Mouse (Mus musculus): ENCODE data around the gene Lnx2. TPM values are rescaled to one million over a fixed set of nuclear protein-coding genes. Genes with fewer than 3 reads are reported as not detected.

Lnx2 gene
- polyA plus RNA-seq, 1 experiment from 2014 or later: 5.0 TPM

DNA sequence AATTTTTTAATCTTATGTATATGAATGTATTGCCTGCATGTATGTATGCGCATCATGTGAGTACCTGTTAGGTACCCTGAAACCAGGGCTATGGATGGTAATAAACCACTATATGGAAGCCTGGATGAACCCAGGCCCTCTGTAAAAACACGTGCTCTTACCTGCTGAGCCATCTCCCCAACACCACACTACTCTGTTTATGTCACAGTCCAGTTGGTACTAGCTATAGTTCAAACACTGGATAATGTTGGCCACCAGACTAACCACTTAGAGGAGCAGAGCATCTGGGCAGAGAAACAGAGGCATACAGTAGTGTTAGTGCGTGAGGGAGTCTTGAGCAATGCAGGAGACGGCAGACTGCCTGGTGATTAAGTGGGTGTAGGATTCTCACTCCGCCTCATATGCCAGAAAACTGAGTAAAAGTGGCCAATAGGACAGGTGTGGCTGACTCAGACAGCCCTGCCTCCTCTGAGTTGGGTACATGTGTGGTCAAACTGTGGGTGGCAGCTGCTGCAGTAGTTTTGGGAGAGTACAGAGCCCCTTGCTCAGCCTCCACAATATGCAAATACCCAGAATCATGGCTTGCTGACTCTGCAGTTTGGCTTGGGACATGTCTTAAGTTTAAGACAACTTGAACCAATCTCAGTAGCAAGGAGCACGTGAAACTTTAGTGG is 20.7 kb downstream of the Lnx2 start:
- ATAC-seq (ENCODE audit: low FRiP score): no peak
- peaks cover 7% of the 10 kb centered on the region; the same call in 1 of the 2 replicates for H3K4me1 ChIP-seq (replicated peaks; ENCODE audit: control insufficient read depth, insufficient read depth, low read length)
- DNase-seq (ENCODE audit: low spot score): no peak
- H3K36me3 ChIP-seq (replicated peaks; ENCODE audit: control insufficient read depth, insufficient read depth): no peaks in the 10 kb centered on the region
- H3K27ac ChIP-seq: no peak overlapping the region
- no peak overlapping the region for H3K4me3 ChIP-seq (replicated peaks; ENCODE audit: low read length)
- H3K9ac ChIP-seq: no peak overlapping the region
- H3K9me3 ChIP-seq (ENCODE audit: control insufficient read depth, low read length): no peaks in the 10 kb centered on the region
- WGBS: 93% methylated on average over 6 of the region's 6 CpGs
- H3K4me2 ChIP-seq (replicated peaks): no peak overlapping the region
- no peaks in the 10 kb centered on the region for H3K27me3 ChIP-seq (ENCODE audit: control insufficient read depth, insufficient read depth, low read length)

- Histone ChIP-seq H3K4me1 (replicated peaks; ENCODE audit: control insufficient read depth, insufficient read depth, low read length) (peaks cover 7% of the 10 kb centered on the region; the same call in 1 of the 2 replicates), H3K27ac (no peak overlapping the region), H3K36me3 (replicated peaks; ENCODE audit: control insufficient read depth, insufficient read depth) (no peaks in the 10 kb centered on the region), H3K9me3 (ENCODE audit: control insufficient read depth, low read length) (no peaks in the 10 kb centered on the region), H3K4me3 (replicated peaks; ENCODE audit: low read length) (no peak overlapping the region), H3K4me2 (replicated peaks) (no peak overlapping the region), H3K27me3 (ENCODE audit: control insufficient read depth, insufficient read depth, low read length) (no peaks in the 10 kb centered on the region), H3K9ac (no peak overlapping the region)
- WGBS: 85% methylated on average over 2 of the region's 2 CpGs
- ATAC-seq (ENCODE audit: low FRiP score) (no peak), DNase-seq (ENCODE audit: low spot score) (no peak)
Measured at GRCm38 (mm10) chr5:147054747-147055270, 21.6 kb downstream of the Lnx2 start.

DNA sequence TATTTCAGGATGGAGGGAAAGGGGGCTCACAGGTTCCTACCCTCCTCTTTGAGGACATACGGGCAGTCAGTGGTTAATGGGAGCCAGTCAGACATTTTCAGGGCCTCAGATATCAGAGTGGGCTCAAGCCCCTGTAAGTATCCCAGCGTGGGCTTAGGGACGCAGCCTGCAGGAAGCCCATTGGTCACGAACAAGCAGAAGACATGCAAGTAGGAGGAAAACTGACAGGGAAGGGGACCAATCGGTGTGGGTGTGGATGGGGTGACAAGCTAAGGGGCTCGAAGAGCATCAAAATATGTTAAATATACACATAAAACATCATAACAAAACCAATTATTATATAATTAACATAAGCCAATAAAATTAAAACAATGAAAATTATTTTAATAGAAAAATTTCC is 22.1 kb downstream of the Lnx2 start:
- no peak overlapping the region for H3K27ac ChIP-seq
- H3K27me3 ChIP-seq (ENCODE audit: control insufficient read depth, insufficient read depth, low read length): no peaks in the 10 kb centered on the region
- ATAC-seq (ENCODE audit: low FRiP score) (no peak), DNase-seq (ENCODE audit: low spot score) (no peak)
- H3K36me3 ChIP-seq (replicated peaks; ENCODE audit: control insufficient read depth, insufficient read depth): no peaks in the 10 kb centered on the region
- no peak overlapping the region for H3K4me2 ChIP-seq (replicated peaks)
- H3K4me1 ChIP-seq (replicated peaks; ENCODE audit: control insufficient read depth, insufficient read depth, low read length): peaks cover 7% of the 10 kb centered on the region; the same call in 1 of the 2 replicates
- H3K9ac ChIP-seq: no peak overlapping the region
- H3K9me3 ChIP-seq (ENCODE audit: control insufficient read depth, low read length): no peaks in the 10 kb centered on the region
- H3K4me3 ChIP-seq (replicated peaks; ENCODE audit: low read length): no peak overlapping the region
- WGBS: 89% methylated on average over 6 of the region's 6 CpGs

DNA sequence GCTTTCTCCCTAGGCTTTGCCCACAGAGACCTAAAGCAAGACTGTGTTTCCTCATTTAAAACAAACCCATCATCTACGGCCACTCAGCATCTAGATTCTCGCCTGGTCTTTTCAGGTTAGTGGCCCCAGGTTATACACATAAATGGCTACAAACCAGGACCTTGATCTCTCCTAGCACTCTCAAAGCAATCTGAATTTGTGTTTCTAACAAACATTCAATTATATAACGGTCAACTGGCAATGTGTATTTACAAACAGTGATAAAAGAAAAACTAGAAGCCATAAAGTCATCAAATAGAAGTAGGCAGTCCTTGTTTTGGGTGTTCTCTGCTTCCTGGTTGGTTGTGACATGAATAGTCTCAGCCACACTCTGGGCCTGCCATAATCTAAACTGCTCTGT is 22.9 kb downstream of the Lnx2 start:
- Histone ChIP-seq H3K4me1 (replicated peaks; ENCODE audit: control insufficient read depth, insufficient read depth, low read length) (peaks cover 7% of the 10 kb centered on the region; the same call in 1 of the 2 replicates), H3K9me3 (ENCODE audit: control insufficient read depth, low read length) (no peaks in the 10 kb centered on the region), H3K4me2 (replicated peaks) (no peak overlapping the region), H3K27me3 (ENCODE audit: control insufficient read depth, insufficient read depth, low read length) (no peaks in the 10 kb centered on the region), H3K36me3 (replicated peaks; ENCODE audit: control insufficient read depth, insufficient read depth) (no peaks in the 10 kb centered on the region), H3K4me3 (replicated peaks; ENCODE audit: low read length) (no peak overlapping the region), H3K9ac (no peak overlapping the region), H3K27ac (no peak overlapping the region)
- no peak for ATAC-seq (ENCODE audit: low FRiP score)
- no peak for DNase-seq (ENCODE audit: low spot score)
- WGBS: 93% methylated on average over 3 of the region's 3 CpGs

- Histone ChIP-seq H3K9me3 (ENCODE audit: control insufficient read depth, low read length) (no peaks in the 10 kb centered on the region), H3K4me3 (replicated peaks; ENCODE audit: low read length) (no peak overlapping the region), H3K27ac (no peak overlapping the region), H3K9ac (no peak overlapping the region), H3K4me1 (replicated peaks; ENCODE audit: control insufficient read depth, insufficient read depth, low read length) (peaks cover 7% of the 10 kb centered on the region; the same call in 1 of the 2 replicates), H3K27me3 (ENCODE audit: control insufficient read depth, insufficient read depth, low read length) (no peaks in the 10 kb centered on the region), H3K36me3 (replicated peaks; ENCODE audit: control insufficient read depth, insufficient read depth) (no peaks in the 10 kb centered on the region), H3K4me2 (replicated peaks) (no peak overlapping the region)
- WGBS: 89% methylated on average over 6 of the region's 6 CpGs
- DNase-seq (ENCODE audit: low spot score) (no peak), ATAC-seq (ENCODE audit: low FRiP score) (no peak)
Measured at GRCm38 (mm10) chr5:147053071-147053470, 23.3 kb downstream of the Lnx2 start.

GRCm38 (mm10) chr5:147052309-147052558 is 24.2 kb downstream of the Lnx2 start:
- no peak overlapping the region for H3K27ac ChIP-seq
- no peaks in the 10 kb centered on the region for H3K9me3 ChIP-seq (ENCODE audit: control insufficient read depth, low read length)
- H3K27me3 ChIP-seq (ENCODE audit: control insufficient read depth, insufficient read depth, low read length): no peaks in the 10 kb centered on the region
- no peak for ATAC-seq (ENCODE audit: low FRiP score)
- no peak overlapping the region for H3K9ac ChIP-seq
- H3K4me1 ChIP-seq (replicated peaks; ENCODE audit: control insufficient read depth, insufficient read depth, low read length): peaks cover 7% of the 10 kb centered on the region; the same call in 1 of the 2 replicates
- H3K4me2 ChIP-seq (replicated peaks): 0 out of 2 replicates have a peak overlapping the region, but pooled peaks have one; percentile 17
- 67% methylated on average over 4 of the region's 4 CpGs for WGBS
- H3K4me3 ChIP-seq (replicated peaks; ENCODE audit: low read length): no peak overlapping the region
- DNase-seq (ENCODE audit: low spot score): no peak
- H3K36me3 ChIP-seq (replicated peaks; ENCODE audit: control insufficient read depth, insufficient read depth): no peaks in the 10 kb centered on the region

DNA sequence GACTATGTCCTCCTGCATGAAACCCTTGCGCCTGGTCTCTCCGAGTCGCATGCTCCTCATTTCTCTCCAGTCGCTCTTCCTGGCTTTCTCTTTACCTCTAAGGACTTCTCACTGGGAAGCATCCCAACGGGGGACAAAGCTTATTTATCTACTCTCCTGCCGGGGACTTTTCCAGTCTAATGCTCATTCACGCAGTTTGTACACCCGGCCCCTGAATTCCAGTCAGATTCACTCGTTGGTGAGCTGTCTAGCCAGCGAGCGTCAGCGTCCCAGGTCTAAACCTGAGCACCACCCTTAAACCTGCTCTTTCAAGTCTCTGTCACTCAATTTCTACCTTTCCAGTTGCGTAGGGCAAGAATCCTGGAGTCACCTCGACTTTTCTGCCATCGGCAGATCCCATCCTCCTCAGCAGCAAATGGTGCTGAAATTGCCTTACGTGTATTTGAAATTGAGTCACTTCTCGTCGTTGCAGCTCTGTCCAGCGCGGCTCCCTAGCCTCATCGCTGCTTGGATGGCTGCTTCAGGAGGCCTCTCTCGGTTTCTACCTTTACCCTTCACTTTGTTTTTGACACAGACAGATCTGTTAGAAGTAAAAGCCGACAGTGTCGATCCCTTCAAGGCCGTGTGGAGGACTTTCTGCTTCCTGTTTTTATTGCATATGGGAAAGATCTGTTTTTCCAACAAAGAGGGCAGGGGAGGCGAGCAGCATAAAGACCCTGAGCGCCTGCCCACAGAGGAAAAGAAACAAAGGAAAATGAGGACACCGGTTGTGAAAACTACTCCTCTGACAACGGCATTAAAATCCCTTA is 24.7 kb downstream of the Lnx2 start:
- Histone ChIP-seq H3K9me3 (ENCODE audit: control insufficient read depth, low read length) (no peaks in the 10 kb centered on the region), H3K4me3 (replicated peaks; ENCODE audit: low read length) (no peak overlapping the region), H3K27me3 (ENCODE audit: control insufficient read depth, insufficient read depth, low read length) (no peaks in the 10 kb centered on the region), H3K27ac (no peak overlapping the region), H3K36me3 (replicated peaks; ENCODE audit: control insufficient read depth, insufficient read depth) (no peaks in the 10 kb centered on the region), H3K4me2 (replicated peaks) (0 out of 2 replicates have a peak overlapping the region, but pooled peaks have one; percentile 17), H3K9ac (no peak overlapping the region), H3K4me1 (replicated peaks; ENCODE audit: control insufficient read depth, insufficient read depth, low read length) (peaks cover 7% of the 10 kb centered on the region; the same call in 1 of the 2 replicates)
- WGBS: 56% methylated on average over 29 of the region's 29 CpGs
- ATAC-seq (ENCODE audit: low FRiP score) (no peak), DNase-seq (ENCODE audit: low spot score) (no peak)

DNA sequence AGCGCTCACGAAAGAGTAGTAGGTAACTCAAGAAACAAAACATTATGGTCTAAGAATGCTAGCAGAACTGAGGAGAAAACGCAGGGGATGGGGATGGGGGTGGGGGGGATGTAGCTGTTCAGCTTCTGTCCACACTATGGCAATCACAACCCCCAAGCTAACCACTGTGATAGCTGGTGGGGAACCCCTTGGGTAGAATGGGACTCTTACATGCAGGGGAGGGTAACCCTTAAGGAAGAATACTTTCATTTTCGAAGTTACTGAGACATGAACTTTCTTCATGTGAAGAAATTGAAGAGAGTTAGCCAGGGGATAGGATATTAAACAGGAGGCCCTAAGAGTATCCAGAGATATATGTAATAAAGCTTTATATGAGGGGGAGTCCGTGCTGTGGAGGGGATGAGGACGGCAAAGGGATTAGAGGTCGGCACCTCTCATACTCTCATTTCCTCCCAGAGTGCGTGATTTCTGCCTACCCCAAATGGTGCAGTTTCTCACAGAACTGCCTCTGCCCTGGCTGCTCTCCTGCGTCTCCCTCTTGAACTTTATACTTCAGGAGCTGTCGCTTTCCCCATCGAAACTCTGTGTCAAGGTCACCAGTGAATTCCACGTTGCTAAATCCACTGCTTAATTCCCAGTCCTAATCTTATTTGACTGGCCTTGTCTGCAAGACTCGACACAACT is 25.4 kb downstream of the Lnx2 start:
- DNase-seq (ENCODE audit: low spot score): no peak
- Histone ChIP-seq H3K27me3 (ENCODE audit: control insufficient read depth, insufficient read depth, low read length) (no peaks in the 10 kb centered on the region), H3K9ac (no peak overlapping the region), H3K27ac (no peak overlapping the region), H3K9me3 (ENCODE audit: control insufficient read depth, low read length) (no peaks in the 10 kb centered on the region), H3K36me3 (replicated peaks; ENCODE audit: control insufficient read depth, insufficient read depth) (no peaks in the 10 kb centered on the region), H3K4me3 (replicated peaks; ENCODE audit: low read length) (no peak overlapping the region), H3K4me1 (replicated peaks; ENCODE audit: control insufficient read depth, insufficient read depth, low read length) (peaks cover 7% of the 10 kb centered on the region; the same call in 1 of the 2 replicates), H3K4me2 (replicated peaks) (no peak overlapping the region)
- WGBS: 83% methylated on average over 13 of the region's 13 CpGs
- ATAC-seq (ENCODE audit: low FRiP score): no peak

Measured in hindbrain, embryonic 14.5 days (tissue).